In genomic region chr6:5297321-5298091, GRCm38 (mm10) we compare ENCODE assay signal across 8 mouse cellular contexts. TPM values are rescaled to one million over a fixed set of nuclear protein-coding genes. Genes with fewer than 3 reads are reported as not detected.
DNase-seq lines count a peak whose midpoint lies in the region; ATAC-seq and TF ChIP-seq lines count a peak whose summit lies in the region.

No protein-coding gene starts in this region.

- dilution Hi-C loops in CH12.LX (cut with MboI; ENCODE audit: extremely low pct_ligation_motif_present, extremely low pct_unique_long_range_greater_than_20kb, low sequenced_read_pairs) = no loop called here

- ATAC-seq in erythroid progenitor cell, adult 5-6 weeks (replicated peaks; ENCODE audit: low FRiP score, poor library complexity, severe bottlenecking) = peak; percentile 88
- ATAC-seq in megakaryocyte progenitor cell, adult 5-6 weeks (replicated peaks; ENCODE audit: poor library complexity) = peak; percentile 79

- in situ Hi-C loops in CH12.LX (cut with MboI; ENCODE audit: low pct_ligation_motif_present, low pct_unique_long_range_greater_than_20kb, low sequenced_read_pairs) = no loop called here

- no peak; the same call in 1 of the 2 replicates for TF ChIP-seq RAD21 in CH12.LX (IDR thresholded peaks at IDR 0.05; ENCODE audit: low read depth, low read length)

- peak overlapping the region; percentile 85 for H3K4me2 ChIP-seq in CH12.LX (ENCODE audit: insufficient read depth, low read depth, poor library complexity, severe bottlenecking)

- H3K27me3 ChIP-seq in CH12.LX (replicated peaks) = no peaks in the 10 kb centered on the region

- TF ChIP-seq POLR2A in CH12.LX (IDR thresholded peaks at IDR 0.05; ENCODE audit: low read depth, low read length) = peak; percentile 48; the same call in 1 of the 2 replicates

- H3K79me2 ChIP-seq in CH12.LX (replicated peaks; ENCODE audit: control insufficient read depth, extremely low read depth, insufficient read depth, poor library complexity, severe bottlenecking) = peaks cover 18% of the 10 kb centered on the region

- peak; percentile 83 for DNase-seq in CH12.LX (ENCODE audit: extremely low read depth)
- DNase-seq in adrenal gland, adult 18-20 months (ENCODE audit: low spot score in 2 of 2) = peak; percentile 36 to 37
- DNase-seq in heart, postnatal 14 days = peak; percentile 51 to 56
- peak; percentile 55 to 69 for DNase-seq in kidney, postnatal 4 days
- DNase-seq in skeletal muscle tissue, adult 2 months (ENCODE audit: low read depth, low spot score) = peak; percentile 50
- no peak for DNase-seq in cerebellum, adult 9-11 months

- no peaks in the 10 kb centered on the region for H3K9me3 ChIP-seq in CH12.LX (replicated peaks; ENCODE audit: low read length)

- H3K27ac ChIP-seq in CH12.LX (ENCODE audit: insufficient read depth, low read depth) = peak overlapping the region; percentile 88

- no peak for TF ChIP-seq CTCF in CH12.LX (conservative IDR thresholded peaks at IDR 0.05 in 1 of 2, IDR thresholded peaks at IDR 0.05 in 1 of 2; ENCODE audit: low read depth in 2 of 2, low read length in 2 of 2)

- TF ChIP-seq EP300 in CH12.LX (IDR thresholded peaks at IDR 0.05; ENCODE audit: low read length) = 0 out of 2 replicates have a peak, but pooled peaks have one; percentile 40

- peaks cover 8 to 29% of the 10 kb centered on the region in 2 experiments for H3K36me3 ChIP-seq in CH12.LX (replicated peaks in 1 of 2; ENCODE audit: control insufficient read depth in 1 of 2, insufficient read depth in 1 of 2, low read length in 1 of 2)

- intact Hi-C loops in heart, postnatal 14 days (cut with DNase I) = loop anchor here (5.0 kb wide), 2 partner anchors 40 to 85 kb away; partner anchors contain the start of genes Asb4 and Pon3

- peak overlapping the region; percentile 65 to 69 (median 67) for H3K4me3 ChIP-seq in CH12.LX (replicated peaks in 1 of 3; ENCODE audit: low read depth in 2 of 3, low read length in 2 of 3, poor library complexity in 1 of 3)

- peak overlapping the region; percentile 84 for H3K9ac ChIP-seq in CH12.LX (ENCODE audit: insufficient read depth, low read depth)

- H3K4me1 ChIP-seq in CH12.LX (ENCODE audit: control insufficient read depth in 1 of 2, insufficient read depth in 2 of 2) = peaks cover 21 to 50% of the 10 kb centered on the region in 2 experiments

TF ChIP-seq in CH12.LX, 34 proteins besides CTCF, POLR2A, EP300 and RAD21:
- TF ChIP-seq ELF1 (IDR thresholded peaks at IDR 0.05; ENCODE audit: low read depth, low read length) = peak; percentile 52; the same call in 1 of the 2 replicates
- TF ChIP-seq SIN3A (IDR thresholded peaks at IDR 0.05; ENCODE audit: low read length) = peak; percentile 85
- TF ChIP-seq MAFK (IDR thresholded peaks at IDR 0.05; ENCODE audit: insufficient replicate concordance, low read length) = no peak
- TF ChIP-seq KAT2A (IDR thresholded peaks at IDR 0.05; ENCODE audit: insufficient replicate concordance, low read length) = 0 out of 2 replicates have a peak, but pooled peaks have one; percentile 19
- peak; percentile 82 for TF ChIP-seq MEF2A (IDR thresholded peaks at IDR 0.05; ENCODE audit: borderline replicate concordance, low read depth, low read length)
- peak; percentile 64; the same call in 1 of the 2 replicates for TF ChIP-seq ETS1 (conservative IDR thresholded peaks at IDR 0.05; ENCODE audit: low read depth, low read length)
- peak; percentile 76 for TF ChIP-seq JUND (conservative IDR thresholded peaks at IDR 0.05; ENCODE audit: low read depth, low read length)
- TF ChIP-seq RCOR1 (conservative IDR thresholded peaks at IDR 0.05; ENCODE audit: low read depth, low read length) = no peak
- TF ChIP-seq USF2 (conservative IDR thresholded peaks at IDR 0.05; ENCODE audit: low read depth, low read length) = no peak
- peak; percentile 54; the same call in 1 of the 2 replicates for TF ChIP-seq BHLHE40 (IDR thresholded peaks at IDR 0.05; ENCODE audit: low read depth, low read length)
- peak; percentile 39 for TF ChIP-seq JUN (IDR thresholded peaks at IDR 0.05; ENCODE audit: insufficient read depth, low read depth, low read length)
- TF ChIP-seq PAX5 (IDR thresholded peaks at IDR 0.05; ENCODE audit: low read length) = no peak
- TF ChIP-seq MAZ (IDR thresholded peaks at IDR 0.05; ENCODE audit: low read depth, low read length) = no peak; the same call in 1 of the 2 replicates
- TF ChIP-seq ZMIZ1 (IDR thresholded peaks at IDR 0.05; ENCODE audit: low read depth, low read length) = peak; percentile 49; the same call in 1 of the 2 replicates
- TF ChIP-seq MXI1 (IDR thresholded peaks at IDR 0.05; ENCODE audit: low read depth, low read length) = no peak; the same call in 1 of the 2 replicates
- no peak for TF ChIP-seq NRF1 (IDR thresholded peaks at IDR 0.05; ENCODE audit: low read depth, low read length)
- TF ChIP-seq NELFE (IDR thresholded peaks at IDR 0.05; ENCODE audit: low read depth, low read length) = peak; percentile 68
- no peak for TF ChIP-seq TCF12 (IDR thresholded peaks at IDR 0.05; ENCODE audit: low read depth, low read length)
- peak; percentile 62 for TF ChIP-seq TBP (conservative IDR thresholded peaks at IDR 0.05; ENCODE audit: low read depth, low read length)
- TF ChIP-seq IRF4 (IDR thresholded peaks at IDR 0.05; ENCODE audit: low read depth, low read length) = peak; percentile 84
- TF ChIP-seq E2F4 (IDR thresholded peaks at IDR 0.05; ENCODE audit: insufficient replicate concordance, low read depth, low read length) = 0 out of 2 replicates have a peak, but pooled peaks have one; percentile 56
- TF ChIP-seq HCFC1 (IDR thresholded peaks at IDR 0.05; ENCODE audit: low read depth, low read length) = peak; percentile 44

RNA-seq across cellular contexts. Expression of gene Pon2, which starts 0.7 kb away (rescaled TPM):
- total RNA-seq in CH12.LX (2012; rRNA removed) (14.2 and 18.5 TPM in 2 replicates), CH12.LX (2014; rRNA removed) (32.0 and 36.9 TPM in 2 replicates)
- 35.7 and 36.2 TPM in 2 replicates for polyA plus RNA-seq in CH12.LX (2012; ENCODE audit: insufficient read length, low read depth)
- total RNA-seq in adrenal gland, adult 18-20 months (2021) = 10 to 100 TPM; 29.0 to 43.8 TPM
- total RNA-seq in erythroid progenitor cell, adult 5-6 weeks (2015; ENCODE audit: low replicate concordance) = 163 and 182 TPM in 2 replicates
- 69.1 and 72.4 TPM in 2 replicates for total RNA-seq in erythroid progenitor cell, adult 5-6 weeks (2017; ENCODE audit: low replicate concordance)
- total RNA-seq in heart, postnatal 14 days (2021) = 10 to 100 TPM; 17.8 to 20.9 TPM
- total RNA-seq in megakaryocyte progenitor cell, adult 5-6 weeks (2015) = 48.4 and 53.3 TPM in 2 replicates
- 23.4 and 29.6 TPM in 2 replicates for total RNA-seq in megakaryocyte progenitor cell, adult 5-6 weeks (2017)

RNA-seq across cellular contexts. Expression of gene Pon3, which starts 41.4 kb away (rescaled TPM):
- 12.6 and 13.4 TPM in 2 replicates for total RNA-seq in CH12.LX (2012; rRNA removed)
- 32.3 and 33.1 TPM in 2 replicates for total RNA-seq in CH12.LX (2014; rRNA removed)
- polyA plus RNA-seq in CH12.LX (2012; ENCODE audit: insufficient read length, low read depth) = 27.5 and 30.2 TPM in 2 replicates
- total RNA-seq in adrenal gland, adult 18-20 months (2021) = 100 to 1,000 TPM in 1 of 2 experiments, 10 to 100 TPM in 1; 82.2 to 149 TPM
- total RNA-seq in erythroid progenitor cell, adult 5-6 weeks (2015; ENCODE audit: low replicate concordance) = 16.3 and 28.8 TPM in 2 replicates
- 3.5 and 11.7 TPM in 2 replicates for total RNA-seq in erythroid progenitor cell, adult 5-6 weeks (2017; ENCODE audit: low replicate concordance)
- 10 to 100 TPM; 20.2 to 24.2 TPM for total RNA-seq in heart, postnatal 14 days (2021)
- 18.9 and 25.0 TPM in 2 replicates for total RNA-seq in megakaryocyte progenitor cell, adult 5-6 weeks (2015)
- total RNA-seq in megakaryocyte progenitor cell, adult 5-6 weeks (2017) = 16.6 and 18.8 TPM in 2 replicates
